Mouse (Mus musculus): Measurements from ENCODE around the gene Zscan29.
"Not testable (repeated sequence)": the region's sequence is repeated elsewhere in the genome, so short reads cannot be mapped to it uniquely, and the experiment has no call there.

The Zscan29 gene

DNA sequence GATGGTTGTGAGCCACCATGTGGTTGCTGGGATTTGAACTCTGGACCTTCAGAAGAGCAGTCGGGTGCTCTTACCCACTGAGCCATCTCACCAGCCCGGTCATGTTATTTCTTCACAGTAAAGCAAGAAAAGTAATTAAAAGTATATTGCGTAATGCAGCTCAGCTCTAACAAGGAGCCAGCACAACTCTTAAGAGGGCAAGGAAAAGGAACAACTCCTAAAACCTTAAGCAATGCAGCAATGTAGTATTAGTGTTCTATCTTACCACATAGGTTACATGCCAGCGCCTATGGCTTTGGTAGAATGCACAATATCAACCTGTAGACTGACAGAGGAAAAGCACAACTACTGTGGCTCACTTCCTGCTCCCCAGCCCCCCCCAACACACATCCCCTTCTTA is 33.6 kb downstream of the Zscan29 start:
- in situ Hi-C loops (cut with MboI) = no loop called here

GRCm38 (mm10) chr2:121132822-121133221 is 38.1 kb downstream of the Zscan29 start:
- in situ Hi-C loops (cut with MboI) = no loop called here

- in situ Hi-C loops (cut with MboI) = no loop called here
Measured at GRCm38 (mm10) chr2:121128865-121129620, 41.9 kb downstream of the Zscan29 start.

- in situ Hi-C loops (cut with MboI) = no loop called here
Measured at GRCm38 (mm10) chr2:121127536-121127935, 43.4 kb downstream of the Zscan29 start.

DNA sequence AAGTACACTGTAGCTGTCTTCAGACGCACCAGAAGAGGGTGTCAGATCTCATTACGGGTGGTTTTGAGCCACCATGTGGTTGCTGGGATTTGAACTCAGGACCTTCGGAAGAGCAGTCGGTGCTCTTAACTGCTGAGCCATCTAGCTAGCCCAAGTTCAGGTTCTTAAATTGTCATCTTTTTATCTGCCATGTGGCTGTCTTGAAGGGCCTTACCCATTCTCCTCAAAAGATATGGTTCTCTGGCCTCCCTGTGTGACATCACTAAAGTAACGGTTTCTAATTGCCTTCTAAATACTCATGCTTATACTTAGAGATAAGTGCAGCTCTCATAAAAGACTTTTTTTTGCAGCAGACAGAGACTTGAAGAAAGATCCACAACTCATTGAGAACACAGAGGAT is 44.6 kb downstream of the Zscan29 start:
- in situ Hi-C loops (cut with MboI) = not testable (repeated sequence)

DNA sequence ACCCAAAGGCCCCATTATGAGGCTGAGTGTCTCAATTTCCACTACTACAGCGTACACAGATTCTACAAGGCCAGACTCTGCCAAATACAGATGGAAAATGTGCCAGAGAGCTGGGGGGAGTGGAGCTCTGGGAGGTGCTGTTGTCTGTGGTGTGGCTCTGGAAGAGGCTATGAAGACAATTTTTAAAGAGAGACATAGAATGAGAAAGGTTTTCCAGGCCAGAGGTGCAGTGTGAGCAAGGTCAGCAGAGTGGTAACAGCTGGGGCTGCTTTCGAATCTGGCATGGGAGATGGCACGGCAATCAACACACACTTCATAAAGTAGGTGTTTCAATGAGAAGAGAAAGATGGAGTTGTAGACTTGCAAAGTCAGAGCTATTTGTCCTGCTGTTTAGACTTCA is 51.7 kb downstream of the Zscan29 start:
- in situ Hi-C loops (cut with MboI) = no loop called here

DNA sequence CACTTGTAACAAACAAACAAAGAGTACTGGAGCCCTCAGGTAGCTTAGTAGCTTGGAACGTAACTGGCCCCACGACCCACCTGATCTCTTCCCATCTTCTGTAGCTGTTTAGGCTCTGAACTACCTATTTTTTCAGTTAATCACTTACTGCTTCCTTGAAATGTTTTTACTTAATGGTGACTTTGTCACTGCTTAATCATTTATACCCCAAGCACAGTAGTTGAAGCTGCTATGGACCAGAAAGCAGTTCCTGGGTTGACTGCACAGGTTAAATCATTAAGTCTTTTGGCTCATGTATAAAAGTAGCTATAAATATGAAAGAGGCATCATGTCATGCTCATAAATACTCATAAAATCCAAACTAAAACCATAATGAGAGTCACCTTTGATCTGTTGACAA is 55.5 kb downstream of the Zscan29 start:
- in situ Hi-C loops (cut with MboI) = no loop called here

- in situ Hi-C loops (cut with MboI) = no loop called here
Measured at GRCm38 (mm10) chr2:121109695-121110094, 61.2 kb downstream of the Zscan29 start, which contains the start of gene Tgm7. Gene Tgm7 (minus strand): TSS chr2:121109795.
